Mouse (Mus musculus) E14TG2a.4 (cell line): ENCODE measurements at regions not wholly inside any gene's neighbourhood (a gene's known extent, or its start where the extent isn't known, plus 50 kb on each side); places are given as distances from the start of the nearest gene placed in this dataset.

Experiments
- CTCF ChIP-seq: conservative IDR thresholded peaks from 2 replicates; pipeline ENCODE4 v1.5.1; 2014; ENCODE audit warnings: low read length
- NANOG ChIP-seq: IDR thresholded peaks from 2 replicates; pipeline ENCODE4 v1.6.1; 2014; ENCODE audit warnings: borderline replicate concordance, low read length, mixed read lengths
- POU5F1 ChIP-seq: IDR thresholded peaks from 2 replicates; pipeline ENCODE4 v1.6.1; 2014; ENCODE audit warnings: low read length, borderline replicate concordance

DNA sequence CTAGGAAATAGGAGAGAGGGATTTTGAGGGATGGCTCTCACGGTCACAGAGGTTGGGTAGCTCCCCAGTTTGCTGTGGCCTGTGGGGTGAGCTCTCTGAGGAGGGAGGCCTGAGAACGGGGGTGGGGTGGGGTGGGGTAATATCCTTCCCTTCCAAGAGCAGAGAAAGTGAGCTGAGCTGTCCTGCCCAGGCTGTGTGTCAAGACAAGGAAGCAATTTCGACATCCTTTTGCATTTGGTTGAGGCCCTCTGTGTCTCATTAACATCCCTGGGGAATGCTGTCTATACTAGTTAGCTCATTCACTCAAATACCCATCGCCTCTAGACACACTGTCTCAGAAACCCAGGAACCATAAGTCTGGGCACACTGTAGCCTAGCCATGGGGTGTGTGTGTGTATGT, 89.9 kb downstream of the Ndufa10 start:
- TF ChIP-seq CTCF (no peak), NANOG (no peak), POU5F1 (no peak)
